Mouse (Mus musculus) C2C12 (cell line): ENCODE results near the gene Pik3r6. TPM values are rescaled to one million over a fixed set of nuclear protein-coding genes. Genes with fewer than 3 reads are reported as not detected.

Experiments used
- H3K27me3 ChIP-seq: one replicate; pipeline ENCODE4 v1.6.1; 2011; ENCODE audit not compliant: control insufficient read depth, insufficient read depth, insufficient read length
- H3K36me3 ChIP-seq: one replicate; pipeline ENCODE4 v1.6.1; 2011; ENCODE audit not compliant: control insufficient read depth, insufficient read depth
- H3K4me3 ChIP-seq: one replicate; pipeline ENCODE4 v1.5.1; 2011; ENCODE audit warnings: mild to moderate bottlenecking, control low read depth; ENCODE audit not compliant: poor library complexity, insufficient read depth, severe bottlenecking
- H3K79me2 ChIP-seq: one replicate; pipeline ENCODE4 v1.6.1; 2011; ENCODE audit not compliant: control insufficient read depth, insufficient read depth
- H3K79me3 ChIP-seq: one replicate; pipeline ENCODE4 v1.6.1; 2011; ENCODE audit warnings: low read depth, control low read depth
- H3ac ChIP-seq: one replicate; pipeline ENCODE3; 2011; ENCODE audit warnings: low read depth; ENCODE audit not compliant: control insufficient read depth, insufficient read length
- CEBPB ChIP-seq: IDR thresholded peaks from one replicate; pipeline ENCODE4 v1.6.1; 2011; ENCODE audit warnings: low read depth, mild to moderate bottlenecking, control low read depth, moderate library complexity
- CTCF ChIP-seq: IDR thresholded peaks from one replicate; pipeline ENCODE4 v1.5.1; 2011; ENCODE audit not compliant: control insufficient read depth, insufficient read depth, insufficient read length
- FOSL1 ChIP-seq: IDR thresholded peaks from one replicate; pipeline ENCODE4 v1.8.0; 2011; ENCODE audit warnings: mild to moderate bottlenecking, low read length; ENCODE audit not compliant: poor library complexity, insufficient read depth, severe bottlenecking
- MAX ChIP-seq: IDR thresholded peaks from one replicate; pipeline ENCODE4 v1.6.1; 2011; ENCODE audit warnings: mild to moderate bottlenecking, control low read depth
- MYOD1 ChIP-seq: IDR thresholded peaks from one replicate; pipeline ENCODE4 v1.6.1; 2011; ENCODE audit warnings: low read depth; ENCODE audit not compliant: control insufficient read depth, insufficient read length
- MYOG ChIP-seq: IDR thresholded peaks from one replicate; pipeline ENCODE4 v1.6.1; 2011; ENCODE audit not compliant: control insufficient read depth, insufficient read length; ENCODE audit errors: extremely low read depth
- USF1 ChIP-seq: IDR thresholded peaks from one replicate; pipeline ENCODE4 v1.6.1; 2011; ENCODE audit warnings: low read depth, mild to moderate bottlenecking, control low read depth, moderate library complexity
- polyA plus RNA-seq: library from polyadenylated mRNA; unstranded; fragments of >200 nt; fragmentation: generic; extraction: Trizol; gene quantifications from one replicate; pipeline ENCODE4 v1.2.1, GENCODE M21; 2012; ENCODE audit warnings: missing spikeins

The Pik3r6 gene
- polyA plus RNA-seq, 1 experiment, result not detected

- H3K27me3 ChIP-seq, result peaks cover 8% of the 10 kb centered on the region
- no peak within 1 kb of the TSS for H3K4me3 ChIP-seq
- no peaks in the 10 kb centered on the region for H3K79me3 ChIP-seq
- no peak within 1 kb of the TSS for H3ac ChIP-seq
- no peaks in the 10 kb centered on the region for H3K79me2 ChIP-seq
- TF ChIP-seq MAX (no peak), MYOG (no peak), FOSL1 (no peak), USF1 (no peak), CEBPB (no peak)
- H3K36me3 ChIP-seq, result no peaks in the 10 kb centered on the region
These were observed 83.9 kb downstream of the Pik3r6 start, which contains the start of gene Ccdc42 for GRCm38 (mm10) chr11:68586721-68587120. Ccdc42 (plus strand) TSS chr11:68587021.

- Histone ChIP-seq H3K27me3 (peaks cover 8% of the 10 kb centered on the region), H3ac (no peak overlapping the region), H3K36me3 (no peaks in the 10 kb centered on the region), H3K79me3 (no peaks in the 10 kb centered on the region), H3K4me3 (no peak overlapping the region), H3K79me2 (no peaks in the 10 kb centered on the region)
- TF ChIP-seq CTCF, result peak; percentile 77
- no peak for TF ChIP-seq MAX
- no peak for TF ChIP-seq CEBPB
These were observed 86.4 kb downstream of the Pik3r6 start for GRCm38 (mm10) chr11:68589055-68589809.

GRCm38 (mm10) chr11:68591708-68592107 lies 88.9 kb downstream of the Pik3r6 start:
- TF ChIP-seq FOSL1, result no peak
- no peak for TF ChIP-seq USF1
- TF ChIP-seq MYOG, result no peak
- no peak for TF ChIP-seq CTCF
- TF ChIP-seq MAX, result no peak
- no peak for TF ChIP-seq MYOD1
- TF ChIP-seq CEBPB, result no peak
- Histone ChIP-seq H3K79me3 (no peaks in the 10 kb centered on the region), H3K79me2 (no peaks in the 10 kb centered on the region), H3ac (no peak overlapping the region), H3K4me3 (no peak overlapping the region), H3K36me3 (no peaks in the 10 kb centered on the region), H3K27me3 (peaks cover 8% of the 10 kb centered on the region)

GRCm38 (mm10) chr11:68593247-68593646 lies 90.4 kb downstream of the Pik3r6 start:
- TF ChIP-seq CEBPB, result no peak
- no peak for TF ChIP-seq MAX
- no peak for TF ChIP-seq FOSL1
- TF ChIP-seq CTCF, result no peak
- no peak for TF ChIP-seq USF1
- Histone ChIP-seq H3K79me3 (no peaks in the 10 kb centered on the region), H3K36me3 (no peaks in the 10 kb centered on the region), H3K79me2 (no peaks in the 10 kb centered on the region), H3K4me3 (no peak overlapping the region), H3K27me3 (no peaks in the 10 kb centered on the region), H3ac (no peak overlapping the region)

- TF ChIP-seq CTCF (no peak), MYOG (no peak), CEBPB (no peak), USF1 (no peak), MAX (no peak), MYOD1 (no peak), FOSL1 (no peak)
- no peak overlapping the region for H3K4me3 ChIP-seq
- no peaks in the 10 kb centered on the region for H3K36me3 ChIP-seq
- no peaks in the 10 kb centered on the region for H3K79me3 ChIP-seq
- no peaks in the 10 kb centered on the region for H3K79me2 ChIP-seq
- H3ac ChIP-seq, result no peak overlapping the region
- H3K27me3 ChIP-seq, result no peaks in the 10 kb centered on the region
These were observed 95.1 kb downstream of the Pik3r6 start for GRCm38 (mm10) chr11:68597912-68598311.

- Histone ChIP-seq H3K27me3 (no peaks in the 10 kb centered on the region), H3ac (no peak overlapping the region), H3K79me3 (no peaks in the 10 kb centered on the region), H3K36me3 (no peaks in the 10 kb centered on the region), H3K79me2 (no peaks in the 10 kb centered on the region), H3K4me3 (no peak overlapping the region)
- TF ChIP-seq CEBPB (no peak), FOSL1 (no peak), MYOD1 (no peak), USF1 (no peak), CTCF (no peak), MYOG (no peak), MAX (no peak)
These were observed 97.8 kb downstream of the Pik3r6 start for GRCm38 (mm10) chr11:68600551-68601021.
